Mouse (Mus musculus) liver, adult 2 months (tissue): ENCODE data around the gene Gm13695.

Experiments used
- CTCF ChIP-seq: fragments of 200-500 bp; IDR thresholded peaks from 2 replicates; pipeline ENCODE4 v1.5.1; 2011; ENCODE audit warnings: low read depth, low read length, control low read depth
- POLR2A ChIP-seq: fragments of 200-500 bp; IDR thresholded peaks from 2 replicates; pipeline ENCODE4 v1.6.1; 2011; ENCODE audit warnings: low read length, control low read depth; ENCODE audit not compliant: insufficient read depth; ENCODE audit errors: extremely low read depth

DNA sequence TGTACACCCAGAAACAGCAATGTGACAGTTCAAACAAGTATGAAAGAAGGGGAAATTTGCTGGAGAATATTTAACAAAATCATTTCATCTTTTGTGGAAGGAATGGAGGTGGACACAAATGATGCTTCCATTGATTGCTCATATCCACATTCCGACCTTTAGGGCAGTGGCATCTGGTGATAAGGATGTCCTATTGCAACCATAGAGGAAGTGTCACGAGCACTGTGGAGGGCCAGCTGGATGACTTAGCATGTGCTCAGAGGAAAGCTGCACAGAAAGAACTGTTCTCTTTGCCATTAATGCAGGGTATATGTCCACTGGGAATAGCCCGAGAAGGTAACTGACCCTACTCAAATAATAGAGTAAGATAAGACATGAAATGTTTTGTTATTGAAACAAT lies 42.7 kb downstream of the Gm13695 start:
- TF ChIP-seq CTCF, result no peak
- TF ChIP-seq POLR2A, result no peak
